Mouse (Mus musculus) megakaryocyte, embryonic 14.5 days (primary cell): ENCODE measurements around the gene Gm9732.
"Not testable (repeated sequence)": the region's sequence is repeated elsewhere in the genome, so short reads cannot be mapped to it uniquely, and the experiment has no call there.

ENCODE experiments used
- FLI1 ChIP-seq: IDR thresholded peaks from 2 replicates; pipeline ENCODE4 v1.6.1; 2012; ENCODE audit warnings: low read length, inconsistent platforms, mixed read lengths
- GATA1 ChIP-seq: IDR thresholded peaks from 3 replicates; pipeline ENCODE4 v1.6.1; 2012; ENCODE audit warnings: mixed read lengths, low read length, inconsistent platforms, borderline replicate concordance

DNA sequence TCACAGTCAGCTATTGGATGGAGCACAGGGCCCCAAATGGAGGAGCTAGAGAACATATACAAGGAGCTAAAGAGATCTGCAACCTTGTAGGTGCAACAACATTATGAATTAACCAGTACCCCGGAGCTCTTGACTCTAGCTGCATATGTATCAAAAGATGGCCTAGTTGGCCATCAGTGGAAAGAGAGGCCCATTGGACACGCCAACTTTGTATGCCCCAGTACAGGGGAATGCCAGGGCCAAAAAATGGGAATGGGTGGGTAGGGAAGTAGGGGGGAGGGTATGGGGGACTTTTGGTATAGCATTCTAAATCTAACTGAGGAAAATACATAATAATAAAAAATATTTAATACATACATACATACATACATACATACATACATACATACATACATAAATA lies 78.1 kb downstream of the Gm9732 start:
- TF ChIP-seq FLI1, GATA1: not testable (repeated sequence)
